Mouse (Mus musculus) CH12.LX (cell line): ENCODE measurements around the gene Olfr576. TPM values are rescaled to one million over a fixed set of nuclear protein-coding genes. Genes with fewer than 3 reads are reported as not detected.

ENCODE experiments used
- DNase-seq: peaks from one replicate; pipeline ENCODE4 v3.0.0-alpha.2; 2013; ENCODE audit errors: extremely low read depth
- H3K27ac ChIP-seq: 2 replicates; pipeline ENCODE4 v1.5.1; 2012; ENCODE audit warnings: low read depth, mild to moderate bottlenecking, control low read depth, moderate library complexity; ENCODE audit not compliant: insufficient read depth
- H3K27me3 ChIP-seq: replicated peaks from 2 replicates; pipeline ENCODE3; 2012; ENCODE audit warnings: inconsistent platforms
- H3K36me3 ChIP-seq, 2 experiments: replicated peaks in 1 of 2; 2 replicates each; pipeline versions ENCODE3 to v1.6.1; 2012; ENCODE audit warnings: inconsistent platforms in 1 of 2, low read length in 1 of 2, mild to moderate bottlenecking in 1 of 2, mixed read lengths in 1 of 2, moderate library complexity in 1 of 2; ENCODE audit not compliant: control insufficient read depth in 1 of 2, insufficient read depth in 1 of 2
- H3K4me1 ChIP-seq, 2 experiments: 2 replicates each; pipeline ENCODE4 v1.6.1; 2012; ENCODE audit warnings: inconsistent platforms in 1 of 2, moderate library complexity in 1 of 2; ENCODE audit not compliant: insufficient read depth in 2 of 2, control insufficient read depth in 1 of 2
- H3K4me2 ChIP-seq: 2 replicates; pipeline ENCODE4 v1.6.1; 2012; ENCODE audit warnings: low read depth, mild to moderate bottlenecking, control low read depth; ENCODE audit not compliant: poor library complexity, insufficient read depth, severe bottlenecking
- H3K4me3 ChIP-seq, 3 experiments: fragments of 150-350 bp in 1 of 3; sonication (generic) in 1 of 3; replicated peaks in 1 of 3; 2 replicates each; pipeline versions ENCODE3 to v1.5.1; 2011 to 2012; ENCODE audit warnings: low read depth in 2 of 3, low read length in 2 of 3, mild to moderate bottlenecking in 2 of 3, moderate library complexity in 2 of 3, control low read depth in 1 of 3, improper control_type of control experiment in 1 of 3, inconsistent platforms in 1 of 3, mixed read lengths in 1 of 3; ENCODE audit not compliant: poor library complexity in 1 of 3
- H3K79me2 ChIP-seq: replicated peaks from 2 replicates; pipeline ENCODE4 v1.6.1; 2012; ENCODE audit warnings: mild to moderate bottlenecking, moderate library complexity; ENCODE audit not compliant: control insufficient read depth, poor library complexity, insufficient read depth, severe bottlenecking; ENCODE audit errors: extremely low read depth
- H3K9ac ChIP-seq: 2 replicates; pipeline ENCODE4 v1.6.1; 2012; ENCODE audit warnings: low read depth, mild to moderate bottlenecking, control low read depth, moderate library complexity; ENCODE audit not compliant: insufficient read depth
- H3K9me3 ChIP-seq: replicated peaks from 2 replicates; pipeline ENCODE3; 2012; ENCODE audit warnings: low read length, inconsistent platforms, mixed read lengths
- BHLHE40 ChIP-seq: IDR thresholded peaks from 2 replicates; pipeline ENCODE4 v1.6.1; 2011; ENCODE audit warnings: mild to moderate bottlenecking, low read depth, low read length, improper control_type of control experiment
- MAFK ChIP-seq: IDR thresholded peaks from 2 replicates; pipeline ENCODE4 v1.6.1; 2011; ENCODE audit warnings: low read length, improper control_type of control experiment; ENCODE audit not compliant: insufficient replicate concordance
- MAZ ChIP-seq: IDR thresholded peaks from 2 replicates; pipeline ENCODE4 v1.6.1; 2012; ENCODE audit warnings: low read depth, mild to moderate bottlenecking, inconsistent platforms, low read length, improper control_type of control experiment, moderate library complexity
- MYC ChIP-seq: IDR thresholded peaks from 2 replicates; pipeline ENCODE4 v1.6.1; 2011; ENCODE audit warnings: low read depth, mild to moderate bottlenecking, improper control_type of control experiment, low read length
- RCOR1 ChIP-seq: conservative IDR thresholded peaks from 2 replicates; pipeline ENCODE4 v1.6.1; 2012; ENCODE audit warnings: low read depth, mild to moderate bottlenecking, inconsistent platforms, low read length, improper control_type of control experiment
- SMC3 ChIP-seq: IDR thresholded peaks from 2 replicates; pipeline ENCODE4 v1.6.1; 2011; ENCODE audit warnings: low read depth, low read length, improper control_type of control experiment
- TBP ChIP-seq: conservative IDR thresholded peaks from 2 replicates; pipeline ENCODE4 v1.6.1; 2011; ENCODE audit warnings: low read depth, low read length, improper control_type of control experiment
- USF2 ChIP-seq: conservative IDR thresholded peaks from 2 replicates; pipeline ENCODE4 v1.6.1; 2011; ENCODE audit warnings: low read depth, low read length, improper control_type of control experiment
- ZKSCAN1 ChIP-seq: IDR thresholded peaks from 2 replicates; pipeline ENCODE4 v1.6.1; 2012; ENCODE audit warnings: low read depth, inconsistent platforms, low read length, improper control_type of control experiment, borderline replicate concordance
- dilution Hi-C: fragments of 300-500 bp; cut with MboI; formaldehyde crosslinking; loops from 2 replicates; pipeline ENCODE4 v1.14.3; 2020; ENCODE audit warnings: low sequenced_read_pairs; ENCODE audit not compliant: extremely low pct_unique_long_range_greater_than_20kb, extremely low pct_ligation_motif_present
- in situ Hi-C: fragments of 300-500 bp; cut with MboI; formaldehyde crosslinking; loops from 3 replicates; pipeline ENCODE4 v1.14.3; 2019; ENCODE audit warnings: low sequenced_read_pairs, low pct_ligation_motif_present, low pct_unique_long_range_greater_than_20kb, mixed read lengths
- polyA plus RNA-seq: library from polyadenylated mRNA; unstranded; fragments of >175 nt; gene quantifications from 2 replicates; pipeline ENCODE4 v1.2.1, GENCODE M21; 2012; ENCODE audit warnings: low read depth; ENCODE audit not compliant: insufficient read length
- total RNA-seq, 2 experiments: library from RNA; depleted of rRNA; stranded (reverse); fragments of 300-350 nt in 1 of 2; fragments of >200 nt in 1 of 2; gene quantifications; 2 replicates each; pipeline ENCODE4 v1.2.3; 2012 to 2014

Gene Olfr576
- total and polyA plus RNA-seq, 3 experiments = not detected

DNA sequence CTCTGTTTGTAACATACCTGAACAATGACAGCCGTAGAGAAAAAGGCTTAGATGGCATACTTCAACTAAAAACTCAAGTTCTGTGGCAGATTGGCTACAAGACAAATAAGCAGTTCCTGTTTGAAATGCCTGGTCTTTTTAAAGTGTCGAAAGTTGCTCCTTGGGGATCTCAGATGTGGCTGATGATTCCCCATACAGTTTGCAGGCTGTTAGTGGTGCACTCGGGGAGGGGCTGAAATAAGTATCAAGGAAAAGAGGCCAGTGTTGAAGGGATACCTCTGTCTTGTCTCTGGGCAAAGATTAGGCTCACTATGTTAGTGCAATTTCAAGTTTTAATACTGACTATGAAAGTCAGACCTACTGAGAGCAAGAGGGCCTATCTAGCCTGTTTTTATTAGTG is 26.8 kb downstream of the Olfr576 start, which contains the start of gene Olfr578:
Gene Olfr578, minus strand, starts transcription at position 101 of the 400 bp plus-strand sequence.
- dilution Hi-C loops = no loop called here
- Histone ChIP-seq H3K36me3 (no peaks in the 10 kb centered on the region), H3K4me1 (no peaks in the 10 kb centered on the region), H3K27me3 (no peaks in the 10 kb centered on the region), H3K27ac (no peak within 1 kb of the TSS), H3K9me3 (no peaks in the 10 kb centered on the region), H3K79me2 (no peaks in the 10 kb centered on the region), H3K4me3 (no peak within 1 kb of the TSS), H3K9ac (no peak within 1 kb of the TSS), H3K4me2 (no peak within 1 kb of the TSS)
- in situ Hi-C loops = no loop called here
- TF ChIP-seq SMC3 = no peak
- TF ChIP-seq BHLHE40 = no peak
- TF ChIP-seq USF2 = no peak
- no peak for TF ChIP-seq MAFK
- no peak for TF ChIP-seq TBP
- TF ChIP-seq RCOR1 = no peak
- no peak for TF ChIP-seq ZKSCAN1
- no peak for TF ChIP-seq MYC
- no peak for TF ChIP-seq MAZ
- DNase-seq = no peak

Other genes with a start within 250 kb of the Olfr576 start
Only the 20 nearest of the 27 such genes appear.
- not detected in 2 replicates for gene Olfr561, start 191.4 kb upstream of the Olfr576 start, total RNA-seq (2012; rRNA removed)
- gene Olfr561, start 191.4 kb upstream of the Olfr576 start, total RNA-seq (2014; rRNA removed) = not detected in 2 replicates
- gene Olfr561, start 191.4 kb upstream of the Olfr576 start, polyA plus RNA-seq = not detected in 2 replicates
- gene Olfr564, start 159.2 kb upstream of the Olfr576 start, total RNA-seq (2012; rRNA removed) = not detected in 2 replicates
- gene Olfr564, start 159.2 kb upstream of the Olfr576 start, total RNA-seq (2014; rRNA removed) = not detected in 2 replicates
- gene Olfr564, start 159.2 kb upstream of the Olfr576 start, polyA plus RNA-seq = not detected in 2 replicates
- not detected in 2 replicates for gene Olfr566, start 103.9 kb upstream of the Olfr576 start, total RNA-seq (2012; rRNA removed)
- not detected in 2 replicates for gene Olfr566, start 103.9 kb upstream of the Olfr576 start, total RNA-seq (2014; rRNA removed)
- not detected in 2 replicates for gene Olfr566, start 103.9 kb upstream of the Olfr576 start, polyA plus RNA-seq
- not detected in 2 replicates for gene Olfr568, start 85.5 kb upstream of the Olfr576 start, total RNA-seq (2012; rRNA removed)
- gene Olfr568, start 85.5 kb upstream of the Olfr576 start, total RNA-seq (2014; rRNA removed) = not detected in 2 replicates
- gene Olfr568, start 85.5 kb upstream of the Olfr576 start, polyA plus RNA-seq = not detected in 2 replicates
- not detected in 2 replicates for gene Olfr569, start 71.8 kb upstream of the Olfr576 start, total RNA-seq (2012; rRNA removed)
- gene Olfr569, start 71.8 kb upstream of the Olfr576 start, total RNA-seq (2014; rRNA removed) = not detected in 2 replicates
- gene Olfr569, start 71.8 kb upstream of the Olfr576 start, polyA plus RNA-seq = not detected in 2 replicates
- not detected in 2 replicates for gene Olfr570, start 68.1 kb upstream of the Olfr576 start, total RNA-seq (2012; rRNA removed)
- gene Olfr570, start 68.1 kb upstream of the Olfr576 start, total RNA-seq (2014; rRNA removed) = not detected in 2 replicates
- gene Olfr570, start 68.1 kb upstream of the Olfr576 start, polyA plus RNA-seq = not detected in 2 replicates
- not detected in 2 replicates for gene Olfr571, start 45.1 kb upstream of the Olfr576 start, total RNA-seq (2012; rRNA removed)
- not detected in 2 replicates for gene Olfr571, start 45.1 kb upstream of the Olfr576 start, total RNA-seq (2014; rRNA removed)
- not detected in 2 replicates for gene Olfr571, start 45.1 kb upstream of the Olfr576 start, polyA plus RNA-seq
- gene Olfr572, start 38.3 kb upstream of the Olfr576 start, total RNA-seq (2012; rRNA removed) = not detected in 2 replicates
- not detected in 2 replicates for gene Olfr572, start 38.3 kb upstream of the Olfr576 start, total RNA-seq (2014; rRNA removed)
- gene Olfr572, start 38.3 kb upstream of the Olfr576 start, polyA plus RNA-seq = not detected in 2 replicates
- not detected in 2 replicates for gene Olfr573-ps1, start 20.1 kb upstream of the Olfr576 start, total RNA-seq (2012; rRNA removed)
- not detected in 2 replicates for gene Olfr573-ps1, start 20.1 kb upstream of the Olfr576 start, total RNA-seq (2014; rRNA removed)
- not detected in 2 replicates for gene Olfr573-ps1, start 20.1 kb upstream of the Olfr576 start, polyA plus RNA-seq
- gene Olfr574, start 14.2 kb upstream of the Olfr576 start, total RNA-seq (2012; rRNA removed) = not detected in 2 replicates
- gene Olfr574, start 14.2 kb upstream of the Olfr576 start, total RNA-seq (2014; rRNA removed) = not detected in 2 replicates
- gene Olfr574, start 14.2 kb upstream of the Olfr576 start, polyA plus RNA-seq = not detected in 2 replicates
- not detected in 2 replicates for gene Olfr575, start 3.9 kb upstream of the Olfr576 start, total RNA-seq (2012; rRNA removed)
- gene Olfr575, start 3.9 kb upstream of the Olfr576 start, total RNA-seq (2014; rRNA removed) = not detected in 2 replicates
- not detected in 2 replicates for gene Olfr575, start 3.9 kb upstream of the Olfr576 start, polyA plus RNA-seq
- not detected in 2 replicates for gene Olfr577, start 13.3 kb downstream of the Olfr576 start, total RNA-seq (2012; rRNA removed)
- not detected in 2 replicates for gene Olfr577, start 13.3 kb downstream of the Olfr576 start, total RNA-seq (2014; rRNA removed)
- gene Olfr577, start 13.3 kb downstream of the Olfr576 start, polyA plus RNA-seq = not detected in 2 replicates
- not detected in 2 replicates for gene Olfr578, start 26.7 kb downstream of the Olfr576 start, total RNA-seq (2012; rRNA removed)
- gene Olfr578, start 26.7 kb downstream of the Olfr576 start, total RNA-seq (2014; rRNA removed) = not detected in 2 replicates
- not detected in 2 replicates for gene Olfr578, start 26.7 kb downstream of the Olfr576 start, polyA plus RNA-seq
- gene Olfr582, start 75.4 kb downstream of the Olfr576 start, total RNA-seq (2012; rRNA removed) = not detected in 2 replicates
- gene Olfr582, start 75.4 kb downstream of the Olfr576 start, total RNA-seq (2014; rRNA removed) = not detected in 2 replicates
- gene Olfr582, start 75.4 kb downstream of the Olfr576 start, polyA plus RNA-seq = not detected in 2 replicates
- not detected in 2 replicates for gene Olfr583, start 88.6 kb downstream of the Olfr576 start, total RNA-seq (2012; rRNA removed)
- gene Olfr583, start 88.6 kb downstream of the Olfr576 start, total RNA-seq (2014; rRNA removed) = not detected in 2 replicates
- not detected in 2 replicates for gene Olfr583, start 88.6 kb downstream of the Olfr576 start, polyA plus RNA-seq
- gene Olfr584, start 119.2 kb downstream of the Olfr576 start, total RNA-seq (2012; rRNA removed) = not detected in 2 replicates
- not detected in 2 replicates for gene Olfr584, start 119.2 kb downstream of the Olfr576 start, total RNA-seq (2014; rRNA removed)
- gene Olfr584, start 119.2 kb downstream of the Olfr576 start, polyA plus RNA-seq = not detected in 2 replicates
- gene Olfr585, start 135.1 kb downstream of the Olfr576 start, total RNA-seq (2012; rRNA removed) = not detected in 2 replicates
- gene Olfr585, start 135.1 kb downstream of the Olfr576 start, total RNA-seq (2014; rRNA removed) = not detected in 2 replicates
- gene Olfr585, start 135.1 kb downstream of the Olfr576 start, polyA plus RNA-seq = not detected in 2 replicates
- not detected in 2 replicates for gene Olfr586, start 163.0 kb downstream of the Olfr576 start, total RNA-seq (2012; rRNA removed)
- not detected in 2 replicates for gene Olfr586, start 163.0 kb downstream of the Olfr576 start, total RNA-seq (2014; rRNA removed)
- not detected in 2 replicates for gene Olfr586, start 163.0 kb downstream of the Olfr576 start, polyA plus RNA-seq
- gene Olfr588-ps1, start 178.2 kb downstream of the Olfr576 start, total RNA-seq (2012; rRNA removed) = not detected in 2 replicates
- not detected in 2 replicates for gene Olfr588-ps1, start 178.2 kb downstream of the Olfr576 start, total RNA-seq (2014; rRNA removed)
- not detected in 2 replicates for gene Olfr588-ps1, start 178.2 kb downstream of the Olfr576 start, polyA plus RNA-seq
- gene Olfr589, start 193.7 kb downstream of the Olfr576 start, total RNA-seq (2012; rRNA removed) = not detected in 2 replicates
- gene Olfr589, start 193.7 kb downstream of the Olfr576 start, total RNA-seq (2014; rRNA removed) = not detected in 2 replicates
- not detected in 2 replicates for gene Olfr589, start 193.7 kb downstream of the Olfr576 start, polyA plus RNA-seq